ENCODE assay signal across 14 mouse cellular contexts in genomic region chr10:110658153-110658695, GRCm38 (mm10).
"Had no signal": no experiment of that assay in that cellular context is flagged by ENCODE, and none has a peak within 500 bp of the region (broad histone marks: within the 10 kb centered on the region; RNA-seq: fewer than 3 reads in every experiment).

No protein-coding gene starts in this region.

- H3K27me3 ChIP-seq: kidney, embryonic 15.5 days; liver, embryonic 13.5 days; lung, embryonic 15.5 days; neural tube, embryonic 13.5 days had no signal

- H3K9me3 ChIP-seq: kidney, embryonic 15.5 days; limb, embryonic 10.5 days; liver, embryonic 13.5 days; lung, embryonic 15.5 days; midbrain, embryonic 10.5 days; neural tube, embryonic 13.5 days had no signal

- H3K36me3 ChIP-seq: kidney, embryonic 15.5 days; limb, embryonic 10.5 days; liver, embryonic 13.5 days; lung, embryonic 15.5 days; midbrain, embryonic 10.5 days; neural tube, embryonic 13.5 days had no signal

- H3K27ac ChIP-seq: kidney, embryonic 15.5 days; limb, embryonic 10.5 days; liver, embryonic 13.5 days; lung, embryonic 15.5 days; midbrain, embryonic 10.5 days; neural tube, embryonic 13.5 days had no signal

- H3K4me3 ChIP-seq: kidney, embryonic 15.5 days; limb, embryonic 10.5 days; liver, embryonic 13.5 days; lung, embryonic 15.5 days; midbrain, embryonic 10.5 days; neural tube, embryonic 13.5 days had no signal

- H3K4me1 ChIP-seq: kidney, embryonic 15.5 days; limb, embryonic 10.5 days; liver, embryonic 13.5 days; lung, embryonic 15.5 days; midbrain, embryonic 10.5 days; neural tube, embryonic 13.5 days had no signal

- H3K4me2 ChIP-seq: kidney, embryonic 15.5 days; liver, embryonic 13.5 days; lung, embryonic 15.5 days; neural tube, embryonic 13.5 days had no signal

- H3K9ac ChIP-seq: kidney, embryonic 15.5 days; liver, embryonic 13.5 days; liver, postnatal 0 days; lung, embryonic 15.5 days; neural tube, embryonic 13.5 days had no signal

- ATAC-seq: liver, postnatal 0 days; midbrain, embryonic 16.5 days had no signal

- DNase-seq: kidney, postnatal 14 days; liver, embryonic 13.5 days; liver, postnatal 0 days; retina, postnatal 1 day; right cerebral cortex, postnatal 4 days; spleen, adult 18-20 months; thymus, adult 18-20 months; thymus, postnatal 14 days had no signal
